Mouse (Mus musculus) kidney, adult 18-20 months (tissue): ENCODE data around the gene Fam193b.
A peak's percentile ranks its signal among the peaks of the same experiment; 100 is the strongest.
"Not testable (repeated sequence)": the region's sequence is repeated elsewhere in the genome, so short reads cannot be mapped to it uniquely, and the experiment has no call there.

Experiments
- DNase-seq: peaks from one replicate; pipeline ENCODE4 v3.0.0; 2021

The Fam193b gene

DNA sequence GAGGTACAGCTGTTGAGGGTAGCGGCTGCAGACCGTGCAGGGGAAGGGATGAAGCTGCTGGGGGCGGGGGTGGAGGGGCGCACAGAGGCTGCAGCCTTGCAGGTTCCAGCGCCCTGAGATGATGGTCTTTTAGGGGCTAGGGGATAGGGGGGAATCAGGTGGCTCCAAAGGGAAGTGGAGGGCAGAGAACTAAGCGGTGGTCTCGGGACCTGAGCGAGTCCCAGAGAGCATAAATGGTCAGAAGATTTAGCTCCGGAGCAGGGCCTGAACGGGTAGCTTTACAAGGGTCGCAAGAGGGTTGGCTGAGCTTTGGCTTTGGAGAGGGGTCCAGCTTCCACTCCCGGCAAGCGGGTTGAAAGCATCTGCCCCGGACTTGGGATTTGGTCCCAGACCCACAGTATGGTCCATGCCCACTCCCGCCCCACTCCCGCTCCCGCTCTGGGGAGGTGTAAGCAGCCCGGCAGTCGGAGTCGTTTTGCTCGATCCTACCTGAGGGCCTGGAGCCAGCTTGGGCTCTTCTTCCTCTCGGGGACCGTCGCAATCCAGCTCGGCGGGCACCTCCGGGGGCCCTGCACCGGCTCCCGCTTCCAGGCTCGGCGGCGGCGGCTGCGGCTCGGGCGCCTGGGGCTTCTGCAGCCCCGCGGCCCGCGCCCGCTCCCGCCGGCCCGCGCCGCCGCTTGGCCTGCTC lies 490 bp downstream of the Fam193b start:
- DNase-seq = peak; percentile 46

DNA sequence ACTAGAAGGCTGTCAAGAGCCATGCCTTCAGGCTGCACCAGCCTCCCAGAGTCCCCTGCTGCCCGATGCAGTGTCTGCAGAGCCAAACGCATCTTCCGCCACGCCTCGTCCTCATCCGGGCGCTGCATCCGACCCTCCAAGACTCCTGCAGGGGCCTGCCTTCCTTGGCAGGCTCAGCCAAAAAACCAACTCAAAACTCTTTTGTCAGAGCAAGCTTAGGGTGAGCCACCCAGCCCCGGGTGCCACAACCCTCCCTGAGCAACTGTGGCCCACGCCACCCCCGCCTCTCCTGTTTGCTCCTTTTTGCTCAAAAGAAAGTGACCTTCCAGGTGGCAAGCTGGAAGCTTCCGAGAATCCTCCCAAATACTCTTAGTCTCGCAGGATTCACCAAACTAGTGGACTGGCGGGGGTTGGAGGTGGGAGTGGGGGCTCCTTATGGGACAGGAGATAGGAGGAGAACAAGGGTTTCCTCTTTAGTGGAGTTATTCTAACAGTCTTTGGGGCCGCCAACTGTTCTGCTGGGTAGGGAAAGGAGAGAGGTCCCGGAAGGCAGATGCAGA lies 1.1 kb downstream of the Fam193b start:
- peak; percentile 7 for DNase-seq

DNA sequence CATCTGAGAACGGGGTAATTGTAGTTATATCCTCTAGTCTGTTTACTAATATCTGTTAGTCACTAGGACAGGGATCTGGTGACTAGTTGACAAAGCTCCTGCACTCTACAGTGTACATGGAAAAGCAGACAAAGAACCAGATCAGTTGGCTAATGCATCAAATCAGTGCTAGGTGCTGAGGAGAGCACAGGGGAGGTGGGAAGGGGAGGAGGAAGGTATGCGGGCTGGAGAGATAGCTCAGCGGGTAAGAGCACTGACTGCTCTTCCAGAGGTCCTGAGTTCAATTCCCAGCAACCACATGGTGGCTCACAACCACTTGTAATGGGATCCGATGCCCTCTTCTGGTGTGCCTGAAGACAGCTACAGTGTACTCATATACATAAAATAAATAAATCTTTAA lies 2.4 kb downstream of the Fam193b start:
- not testable (repeated sequence) for DNase-seq

DNA sequence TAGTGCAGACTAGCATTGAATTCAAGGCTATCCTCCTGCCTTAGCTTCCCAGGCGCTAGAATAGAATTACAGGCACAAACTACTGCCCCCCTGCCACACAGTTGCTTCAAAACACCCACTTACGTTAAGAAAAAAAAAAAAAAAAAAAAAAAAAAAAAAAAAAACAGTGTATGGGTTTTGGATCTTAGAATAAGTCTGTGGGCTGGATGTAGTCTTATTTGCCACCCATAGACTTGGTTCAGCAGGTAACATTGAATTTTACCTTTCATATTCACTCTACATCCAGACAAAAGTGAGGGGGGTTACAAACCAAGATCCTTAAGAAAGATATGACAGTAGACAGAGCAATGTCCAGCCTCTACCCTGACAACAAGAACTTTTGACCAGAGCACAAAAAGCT lies 3.0 kb downstream of the Fam193b start:
- DNase-seq = no peak

DNA sequence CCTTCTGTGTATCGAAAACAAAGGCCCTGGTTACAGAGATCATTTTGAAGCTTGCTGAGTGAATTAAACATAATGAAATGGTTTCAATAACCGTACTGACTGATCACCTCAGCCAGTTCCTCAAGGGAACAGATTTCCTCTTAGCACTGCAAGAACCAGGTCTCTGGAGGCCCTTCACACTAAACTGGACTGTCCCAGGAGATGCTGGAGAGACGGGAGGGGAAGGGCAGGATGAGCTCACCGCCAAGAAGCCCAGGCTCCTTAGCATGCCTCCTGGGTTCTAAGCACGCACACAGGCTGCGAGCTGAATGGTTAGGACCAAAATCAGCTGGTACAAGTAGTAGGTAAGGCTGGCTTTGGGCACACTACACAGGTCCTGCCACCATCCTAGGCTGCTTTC lies 3.9 kb downstream of the Fam193b start:
- no peak for DNase-seq

DNA sequence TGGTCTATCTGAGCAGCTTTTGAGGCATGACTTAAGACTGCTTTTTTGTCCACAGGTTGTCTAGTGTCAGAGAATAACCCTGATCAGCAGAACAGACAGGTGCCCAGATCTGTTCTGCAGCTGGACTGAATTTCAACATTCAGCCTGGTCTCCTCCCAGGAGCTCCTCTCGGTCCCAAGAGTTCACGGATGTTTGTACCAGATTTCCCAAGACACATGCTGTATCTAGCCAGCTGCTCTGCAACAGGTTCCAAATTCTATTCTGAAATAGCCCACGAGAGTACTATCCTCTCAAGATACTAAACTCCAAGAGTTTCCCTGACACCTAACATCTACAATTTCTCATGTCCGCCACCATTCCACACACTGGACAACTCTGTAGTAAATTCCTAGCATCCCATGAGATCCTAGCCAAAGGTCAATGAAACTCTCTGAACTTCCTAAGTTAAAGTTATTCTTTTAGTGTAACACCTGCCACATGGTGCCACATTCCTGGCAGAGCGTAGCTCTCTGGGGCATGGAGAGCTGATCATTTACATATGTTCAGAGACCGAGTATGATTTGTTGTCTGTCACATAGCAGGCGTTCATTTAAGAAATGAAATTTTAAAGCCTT lies 7.5 kb downstream of the Fam193b start:
- DNase-seq = peak; percentile 15

DNA sequence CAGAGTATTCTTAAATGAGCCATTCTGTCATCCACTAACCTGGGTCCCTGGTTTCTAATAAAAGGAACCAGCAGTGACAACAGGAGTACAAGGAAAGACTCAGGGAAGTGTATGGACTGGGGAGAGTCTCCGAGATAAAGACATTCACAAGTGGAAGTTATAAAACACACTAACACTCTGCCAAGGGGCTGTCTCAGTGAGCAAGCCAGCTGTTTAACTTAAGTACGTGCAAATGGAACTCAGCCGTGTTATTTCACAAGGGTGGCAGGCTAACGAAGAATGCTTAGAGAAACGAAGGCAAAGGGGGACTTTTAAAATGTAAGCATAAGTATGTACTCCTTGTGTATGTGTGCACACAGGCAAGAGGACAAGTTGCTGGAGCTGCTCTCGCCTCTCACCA lies 13.4 kb downstream of the Fam193b start:
- DNase-seq = no peak

DNA sequence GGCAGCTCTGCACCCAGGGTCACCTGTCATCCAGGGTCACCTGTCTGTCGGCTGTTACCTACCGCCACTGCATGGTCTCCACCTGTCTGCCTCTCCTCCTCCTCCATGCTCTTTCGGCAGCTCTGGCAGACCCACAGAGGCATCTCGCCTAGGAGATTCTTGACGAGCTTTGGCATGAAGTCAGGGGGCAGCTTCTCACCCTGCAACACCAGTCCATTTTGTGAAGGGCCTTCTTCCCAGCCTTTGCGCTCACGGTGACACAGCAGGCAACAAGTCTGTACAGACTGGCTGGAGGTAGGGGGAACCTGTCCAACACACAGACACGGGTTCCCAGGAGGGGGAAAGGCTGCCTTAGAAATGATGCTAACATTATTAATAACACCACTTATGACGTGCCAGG lies 15.0 kb downstream of the Fam193b start:
- no peak for DNase-seq

DNA sequence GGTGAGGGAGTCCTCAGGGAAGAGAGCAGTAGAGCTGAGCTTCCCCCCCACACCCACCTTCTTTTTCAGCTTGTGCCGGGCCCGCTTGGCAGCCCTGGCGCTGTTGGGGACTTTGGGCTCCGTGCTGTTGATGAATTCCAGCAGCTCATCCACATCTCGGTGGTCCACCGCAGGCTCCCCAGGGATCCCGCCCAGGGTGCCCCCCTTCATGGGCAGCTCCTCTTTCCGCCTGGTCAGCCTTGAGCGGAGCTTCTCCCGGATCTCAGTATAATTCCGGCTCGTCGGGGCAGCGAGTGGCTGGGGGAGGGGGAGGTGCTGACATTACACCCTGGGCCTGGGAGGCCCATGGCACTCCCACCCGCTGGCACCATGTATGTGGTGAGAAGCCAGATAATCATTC lies 21.9 kb downstream of the Fam193b start:
- DNase-seq = no peak

DNA sequence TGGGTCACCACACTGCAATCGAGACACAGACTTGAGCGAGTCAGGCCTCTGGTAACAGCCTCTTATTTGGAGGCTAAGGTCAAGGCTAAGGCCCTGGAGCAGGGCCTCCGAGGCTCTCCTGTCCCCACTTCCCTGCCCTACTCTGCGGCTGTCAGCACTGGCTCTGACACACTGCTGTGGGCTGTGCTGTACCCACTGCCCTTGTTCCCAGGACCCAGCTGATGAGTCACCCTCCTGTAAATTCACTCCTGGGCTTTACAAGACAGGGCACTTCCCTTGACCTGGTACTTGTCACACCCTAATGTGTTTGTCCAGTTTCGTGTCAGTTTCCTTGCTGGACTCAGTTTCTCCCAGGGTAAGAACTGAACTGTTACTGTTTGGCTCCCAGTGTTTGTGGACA lies 22.5 kb downstream of the Fam193b start:
- no peak for DNase-seq

DNA sequence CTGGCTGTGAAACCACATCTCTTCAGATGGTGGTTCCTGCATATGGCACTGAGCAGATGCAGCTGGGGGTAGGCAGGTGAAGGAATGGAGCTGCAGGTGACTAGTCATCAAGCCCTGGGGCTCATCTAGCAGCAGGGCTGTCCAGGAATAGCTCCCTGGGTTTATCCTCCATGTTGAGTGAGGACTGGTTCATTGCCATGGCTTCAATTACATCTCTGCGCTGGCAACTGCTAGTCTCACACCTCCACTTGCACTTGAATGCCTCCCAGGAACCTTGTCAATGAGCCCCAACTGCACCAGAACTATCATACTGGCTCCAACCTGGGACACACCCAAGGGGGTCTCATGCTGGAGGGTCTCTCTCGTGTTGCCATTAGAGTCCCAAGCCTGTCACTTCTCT lies 23.0 kb downstream of the Fam193b start:
- DNase-seq = no peak

DNA sequence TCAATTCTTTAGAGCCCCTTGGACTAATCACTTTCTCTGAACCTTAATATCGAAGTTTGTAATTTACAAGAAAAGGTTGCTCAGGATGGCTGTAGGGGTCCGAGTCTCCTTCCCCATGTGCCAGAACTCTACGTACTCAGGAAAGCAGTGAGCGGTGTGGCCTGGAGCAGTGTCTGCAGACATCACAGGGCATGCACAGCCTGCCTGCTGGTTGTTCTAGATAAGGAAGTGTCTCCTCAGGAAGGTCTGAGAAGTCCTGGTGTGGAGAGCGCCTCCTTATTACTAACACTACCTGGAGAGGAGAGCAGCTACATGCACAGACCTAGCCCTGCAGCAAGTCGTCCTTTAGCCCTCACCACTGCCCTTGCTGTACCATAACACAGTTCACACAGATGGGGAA lies 26.1 kb downstream of the Fam193b start:
- DNase-seq = no peak

DNA sequence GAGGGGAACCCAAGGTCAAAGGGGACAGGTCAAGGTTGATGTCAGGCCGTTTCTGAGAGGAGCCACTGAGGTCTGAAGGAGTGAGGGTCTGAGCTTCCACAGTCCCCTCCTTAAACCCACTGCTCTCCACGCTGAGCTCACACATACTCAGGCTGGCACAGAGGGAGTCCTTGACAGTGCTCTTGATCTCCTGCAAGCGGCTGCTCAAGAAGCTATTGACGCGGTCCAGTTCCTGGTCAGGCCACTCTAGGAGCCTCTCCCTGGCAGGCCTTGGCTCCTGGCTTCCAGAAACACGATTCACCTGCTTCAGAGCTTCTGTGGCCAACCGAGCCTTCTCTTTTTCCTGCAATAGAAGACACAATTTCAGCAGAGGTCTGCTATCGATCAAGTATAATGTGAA lies 27.5 kb downstream of the Fam193b start:
- DNase-seq = no peak

DNA sequence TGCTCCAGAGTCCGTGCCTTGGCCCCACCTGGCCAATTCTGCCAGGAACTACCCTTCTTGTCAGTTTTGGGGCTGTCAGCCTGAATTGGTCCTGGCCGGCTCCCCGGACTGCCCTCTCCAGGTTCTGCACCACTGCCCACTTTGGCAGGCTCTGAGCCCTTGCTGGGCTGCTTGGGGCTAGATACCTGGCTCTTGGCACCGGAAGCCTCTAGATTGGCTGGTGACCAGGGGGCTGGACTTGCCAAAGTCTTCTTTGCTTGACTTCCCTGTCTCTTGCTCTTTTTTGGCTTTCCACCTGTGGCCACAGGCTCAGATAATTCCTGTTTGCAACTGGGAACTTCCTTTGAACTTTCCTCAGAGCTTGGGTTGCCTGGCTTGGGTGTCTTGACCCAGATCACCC lies 28.0 kb downstream of the Fam193b start:
- DNase-seq = peak; percentile 92

DNA sequence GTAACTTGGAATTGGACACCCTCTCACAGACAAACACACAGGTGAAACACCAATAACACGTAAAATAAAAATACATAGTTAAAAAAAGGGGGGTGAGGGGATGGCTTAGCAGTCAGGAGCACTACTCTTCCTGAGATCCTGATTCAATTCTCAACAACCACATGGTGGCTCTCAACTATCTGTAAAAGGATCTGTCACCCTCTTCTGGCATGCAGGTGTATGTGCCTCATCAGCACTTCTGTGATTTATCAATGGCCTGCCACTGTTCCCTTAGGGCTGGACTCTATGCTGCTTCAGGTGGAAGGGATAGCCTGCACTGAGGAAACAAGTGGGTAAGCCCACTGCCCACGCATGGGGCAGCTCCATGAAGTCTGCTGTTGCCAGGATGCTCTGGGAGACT lies 30.0 kb downstream of the Fam193b start:
- DNase-seq = no peak

DNA sequence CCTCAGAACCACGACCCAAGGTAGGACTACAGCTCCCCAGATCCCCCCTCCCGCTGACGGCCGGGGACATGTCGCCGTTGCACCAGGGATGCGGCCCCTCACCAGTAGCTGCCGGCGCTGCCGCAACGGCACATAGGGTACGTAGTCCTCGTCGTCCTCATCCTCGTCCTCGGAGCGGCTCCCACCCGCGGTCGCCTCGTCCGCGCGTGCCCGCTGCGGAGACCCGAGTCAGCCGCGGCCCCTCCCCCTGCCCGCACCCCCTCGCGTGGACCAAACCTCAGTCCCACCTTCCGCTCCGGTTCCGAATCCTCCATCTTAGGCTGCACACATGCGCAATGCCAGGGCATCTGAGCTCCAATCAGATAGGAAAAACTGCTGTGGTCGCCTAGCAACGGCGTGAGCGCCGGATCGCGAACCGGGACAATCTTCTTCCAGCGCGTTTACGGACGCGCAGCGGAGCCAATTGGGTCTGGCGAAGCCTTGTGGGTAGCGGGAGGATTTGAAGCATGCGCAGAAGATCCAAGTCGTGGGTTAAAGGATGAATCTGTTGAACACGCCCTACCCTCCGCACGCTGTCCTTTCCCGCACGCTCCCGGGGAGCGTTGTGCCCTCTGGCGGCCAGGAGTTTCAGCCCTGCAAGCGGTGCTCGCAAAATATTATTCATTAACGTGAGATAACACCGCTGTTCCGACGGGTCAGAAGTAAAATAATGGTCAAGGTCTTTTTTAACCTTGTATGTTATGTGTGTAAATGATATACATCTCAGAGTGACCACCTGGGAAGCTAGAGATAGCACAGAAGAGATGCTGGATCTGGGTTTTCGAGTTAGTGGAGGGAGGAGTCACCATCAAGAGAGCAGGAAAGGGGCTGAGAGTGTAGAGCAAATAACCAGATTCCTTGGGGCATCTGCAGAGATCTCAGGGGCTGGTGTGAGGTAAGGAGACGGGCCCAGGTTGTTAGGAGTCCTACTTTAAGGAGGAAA lies 34.4 kb downstream of the Fam193b start, which contains the start of gene Ddx41:
TSS of gene Ddx41 (minus strand) at position 465 of the 982 bp plus-strand sequence.
- peak; percentile 100 for DNase-seq

DNA sequence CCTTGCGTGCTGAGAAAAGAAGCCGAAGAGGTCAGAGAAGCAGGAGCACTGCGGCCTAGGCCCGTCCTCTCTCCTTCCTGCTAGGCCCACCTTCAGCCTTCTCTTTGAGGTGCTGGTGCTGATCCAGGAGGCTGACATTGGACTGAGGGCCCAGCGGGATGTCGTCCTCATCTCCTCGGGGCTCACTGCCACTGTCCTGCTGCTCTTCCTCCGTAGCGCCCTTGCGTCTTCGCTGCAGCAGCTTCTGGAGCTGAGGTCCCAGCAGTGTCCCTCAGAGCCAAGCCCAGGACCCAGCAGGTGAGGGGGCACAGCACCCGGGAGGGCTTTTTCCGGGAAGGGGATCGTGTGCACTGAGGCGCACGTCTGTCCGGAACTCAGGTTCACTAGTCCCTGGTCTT lies 35.1 kb downstream of the Fam193b start:
- DNase-seq = no peak

DNA sequence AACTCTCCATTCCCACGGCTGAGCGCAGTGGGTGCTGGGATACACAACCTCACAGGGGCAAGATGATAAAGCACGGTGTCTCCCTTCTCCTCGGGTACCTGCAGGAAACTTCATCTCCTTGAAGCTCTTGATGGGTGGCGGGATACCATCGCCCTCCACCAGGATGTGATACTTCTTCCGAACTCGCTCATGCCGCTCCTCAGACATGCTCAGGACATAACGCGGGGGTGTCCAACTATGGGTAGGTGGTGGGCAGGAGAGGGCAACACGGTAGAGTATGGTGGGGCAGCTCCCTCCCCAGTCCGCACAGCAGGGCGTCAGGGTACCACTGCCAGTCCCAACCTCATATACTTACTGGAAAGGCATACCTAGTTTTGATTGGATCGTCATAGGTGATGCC lies 35.7 kb downstream of the Fam193b start:
- DNase-seq = no peak

DNA sequence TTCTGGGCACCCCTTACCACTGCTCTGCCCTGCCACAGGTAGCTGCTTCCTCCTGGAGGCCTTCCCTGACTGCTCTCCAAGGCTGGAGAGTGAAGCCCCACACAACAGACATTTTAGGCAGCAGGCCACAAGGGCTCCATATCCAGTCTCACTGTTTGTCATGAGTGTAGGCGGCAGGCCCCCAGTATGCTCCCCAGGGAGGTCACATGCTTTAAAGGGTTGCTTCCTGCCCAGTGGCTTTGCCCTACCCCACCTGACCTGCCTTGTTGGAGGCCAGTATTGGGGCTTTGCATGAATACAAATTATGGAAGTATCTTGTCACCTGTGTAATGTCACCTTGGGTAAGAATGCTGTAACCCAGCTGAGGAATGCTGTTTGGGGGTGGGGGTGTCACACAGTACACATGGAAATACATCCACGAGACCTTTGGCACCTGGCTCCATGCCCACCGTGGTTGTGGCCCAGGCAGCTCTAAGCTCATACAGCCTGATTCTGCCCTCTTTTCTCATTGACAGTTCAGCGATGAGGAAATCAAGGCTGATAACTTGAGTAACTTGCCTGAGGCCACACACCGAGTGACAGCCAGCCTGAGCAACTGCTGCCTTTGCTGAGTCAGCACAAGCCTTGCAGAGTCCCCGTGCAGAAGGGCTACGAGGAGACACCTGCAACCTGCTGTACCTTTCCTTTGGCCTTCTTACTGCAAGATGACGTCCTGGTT lies 41.6 kb downstream of the Fam193b start, which contains the start of gene Dok3:
TSS of gene Dok3 (minus strand) at position 99 of the 718 bp plus-strand sequence.
- no peak for DNase-seq

DNA sequence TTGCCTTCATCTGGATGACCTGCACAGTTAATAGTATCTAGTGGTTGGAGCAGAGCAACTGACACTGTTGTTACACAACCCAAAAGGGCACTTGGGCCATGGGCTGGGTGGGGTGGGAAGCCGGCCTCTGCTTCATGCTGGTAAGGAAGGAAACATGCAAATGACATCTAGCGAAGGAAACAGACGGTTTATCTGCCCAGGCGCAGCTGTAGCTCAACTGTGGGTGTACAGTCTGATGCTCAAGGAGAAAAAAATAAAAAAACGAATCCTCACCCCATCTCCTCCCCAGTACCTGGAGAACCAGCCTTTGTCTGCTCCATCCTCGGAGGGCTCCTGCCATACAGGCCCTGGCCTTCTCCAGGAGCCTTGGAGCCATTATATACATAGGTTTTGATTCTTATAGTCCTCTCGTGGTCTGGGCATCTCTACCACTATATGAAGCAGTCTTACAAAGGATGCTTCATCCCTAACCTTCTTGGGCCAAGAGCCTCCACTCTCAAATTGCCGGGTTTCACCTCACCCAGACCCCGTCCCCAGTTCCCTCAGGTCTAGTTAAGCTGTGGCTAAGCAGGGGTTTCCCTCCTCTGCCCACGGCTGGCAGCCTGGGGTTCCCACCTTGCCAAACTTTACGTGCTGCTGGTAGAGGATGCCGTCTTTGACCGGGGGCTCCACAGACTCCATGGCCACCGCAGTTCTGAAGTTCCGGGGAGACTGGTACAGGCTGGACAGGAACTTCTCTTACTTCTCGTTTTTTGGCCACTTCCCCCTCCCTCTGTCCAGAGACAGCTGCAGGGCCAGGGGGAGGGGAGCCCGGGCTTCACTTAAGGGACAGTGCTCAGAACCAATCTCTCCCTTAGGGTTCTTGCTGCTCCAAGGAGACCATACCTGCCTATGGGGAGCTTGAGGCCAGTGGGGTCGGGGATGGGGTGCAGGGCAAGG lies 42.8 kb downstream of the Fam193b start:
- DNase-seq = no peak

DNA sequence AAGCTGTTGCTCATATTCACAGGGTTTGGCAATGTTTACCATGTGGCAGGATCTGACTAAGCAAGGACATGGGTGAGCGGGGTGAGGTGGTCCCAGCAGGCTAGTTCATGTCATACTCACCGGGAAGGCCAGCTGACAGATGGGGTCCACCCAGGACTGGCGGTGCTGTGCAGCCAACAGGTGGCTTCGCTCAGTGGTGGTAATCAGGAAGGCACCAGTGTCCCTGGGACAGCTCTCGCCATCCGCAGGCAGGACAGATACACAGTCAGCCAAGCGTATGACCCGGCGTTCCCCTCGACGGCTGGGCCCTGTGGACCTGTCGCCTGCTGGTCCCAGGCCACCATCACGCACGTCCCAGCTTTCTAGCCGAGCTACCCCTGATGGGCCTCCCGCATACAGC lies 43.7 kb downstream of the Fam193b start:
- no peak for DNase-seq
